Mouse (Mus musculus): Measurements from ENCODE around the gene Khsrp.

DNA sequence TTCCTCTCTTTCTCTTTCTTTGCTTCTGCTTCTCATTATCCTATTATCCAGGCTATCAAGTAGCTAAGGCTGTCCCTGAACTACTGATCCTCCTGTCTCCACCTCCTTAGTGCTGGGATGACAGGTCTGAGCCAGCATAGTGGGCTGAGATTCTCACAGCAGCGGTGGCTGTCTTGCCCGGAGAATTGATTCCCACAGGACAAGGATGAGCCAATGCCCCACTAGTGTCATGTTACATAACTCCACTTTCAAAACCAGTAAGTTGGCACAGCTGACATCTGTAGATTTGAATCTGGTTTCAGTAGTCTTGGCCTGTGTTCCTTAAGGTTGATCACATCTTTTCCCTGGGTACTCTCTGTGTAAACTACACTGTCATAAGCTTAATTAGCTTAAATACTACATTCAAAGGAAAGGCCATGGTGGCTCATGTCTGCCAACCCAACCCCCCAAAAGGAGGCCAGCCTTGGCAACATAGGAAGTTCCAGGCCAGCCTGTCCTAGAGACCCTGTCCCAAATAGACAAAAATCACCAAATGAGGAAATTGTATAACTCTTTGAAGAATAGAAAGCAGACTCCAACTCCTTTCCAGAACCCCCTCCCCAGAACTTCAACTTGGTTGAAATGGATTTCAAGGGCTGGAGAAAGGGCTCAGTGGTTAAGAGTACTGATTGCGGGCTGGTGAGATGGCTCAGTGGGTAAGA lies 45.1 kb downstream of the Khsrp start:
- TF ChIP-seq CTCF (IDR thresholded peaks at IDR 0.05; ENCODE audit: low read depth) (no peak), EP300 (IDR thresholded peaks at IDR 0.05; ENCODE audit: low read depth) (no peak)

Data from liver, postnatal 0 days (tissue).